Mouse (Mus musculus) limb, embryonic 14.5 days (tissue): ENCODE results near the gene Mlph. TPM values are rescaled to one million over a fixed set of nuclear protein-coding genes. Genes with fewer than 3 reads are reported as not detected.

Experiments used
- ATAC-seq: fragments of 200-750 bp; cut with Nextera tagmentation; 2 replicates; pipeline ENCODE4 v1.8.0; 2017; ENCODE audit warnings: low read depth, moderate number of reproducible peaks, moderate TSS enrichment; ENCODE audit not compliant: low FRiP score
- DNase-seq: peaks from one replicate; pipeline ENCODE4 v3.0.0-alpha.2; 2015; ENCODE audit warnings: low spot score
- H3K27ac ChIP-seq: fragments of 300-500 bp; sonication (generic); replicated peaks from 2 replicates; pipeline ENCODE4 v1.5.1; 2014; ENCODE audit warnings: low read depth, mild to moderate bottlenecking, low read length, moderate library complexity, mixed read lengths
- H3K27me3 ChIP-seq: fragments of 300-500 bp; sonication (generic); 2 replicates; pipeline ENCODE4 v1.6.1; 2014; ENCODE audit warnings: low read length, mixed read lengths; ENCODE audit not compliant: control insufficient read depth, insufficient read depth
- H3K36me3 ChIP-seq: fragments of 300-500 bp; sonication (generic); 2 replicates; pipeline ENCODE4 v1.6.1; 2014; ENCODE audit warnings: mild to moderate bottlenecking, low read length, moderate library complexity, mixed read lengths; ENCODE audit not compliant: control insufficient read depth, insufficient read depth
- H3K4me1 ChIP-seq: fragments of 300-500 bp; sonication (generic); 2 replicates; pipeline ENCODE4 v1.6.1; 2014; ENCODE audit warnings: antibody characterized with exemption, low read length, mixed read lengths; ENCODE audit not compliant: control insufficient read depth, insufficient read depth
- H3K4me2 ChIP-seq: fragments of 300-500 bp; sonication (generic); replicated peaks from 2 replicates; pipeline ENCODE4 v1.6.1; 2014; ENCODE audit warnings: low read depth, mild to moderate bottlenecking, low read length, moderate library complexity; ENCODE audit not compliant: severe bottlenecking
- H3K4me3 ChIP-seq: fragments of 300-500 bp; sonication (generic); replicated peaks from 2 replicates; pipeline ENCODE4 v1.5.1; 2014; ENCODE audit warnings: low read length
- H3K9ac ChIP-seq: fragments of 300-500 bp; sonication (generic); 2 replicates; pipeline ENCODE4 v1.6.1; 2014; ENCODE audit warnings: mild to moderate bottlenecking, low read depth, low read length, moderate library complexity; ENCODE audit not compliant: severe bottlenecking
- H3K9me3 ChIP-seq: fragments of 300-500 bp; sonication (generic); 2 replicates; pipeline ENCODE4 v1.6.1; 2016; ENCODE audit warnings: low read length; ENCODE audit not compliant: control insufficient read depth
- POLR2A ChIP-seq: fragments of 200-500 bp; IDR thresholded peaks from 2 replicates; pipeline ENCODE4 v1.8.0; 2012; ENCODE audit warnings: inconsistent platforms, mild to moderate bottlenecking, moderate library complexity, borderline replicate concordance; ENCODE audit not compliant: insufficient read depth, insufficient read length; ENCODE audit errors: extremely low read depth
- WGBS: fragments of 180-500 bp; shearing (Covaris S2); extraction: QIAGEN DNeasy Blood & Tissue Kit; methylation state at CpG from one replicate; pipeline ENCODE4 v1.1.7; 2014; 5-methylcytosine and 5-hydroxymethylcytosine counted together
- polyA plus RNA-seq, 2 experiments: library from polyadenylated mRNA; depleted of rRNA in 1 of 2; stranded (reverse) in 1 of 2; unstranded in 1 of 2; fragments of >200 nt; fragmentation: Nextera tagmentation in 1 of 2; extraction: Ambion mirVana in 1 of 2; gene quantifications; 2 replicates each; pipeline versions ENCODE4 v1.2.1 to v1.2.3; 2012 to 2014

Gene Mlph
- polyA plus RNA-seq, 2 experiments, result 1.3 to 1.5 TPM

GRCm38 (mm10) chr1:90896741-90897361 is 18.0 kb upstream of the Mlph start:
- 20% methylated on average over 14 of the region's 14 CpGs for WGBS
- Histone ChIP-seq H3K27me3 (no peaks in the 10 kb centered on the region), H3K9ac (no peak overlapping the region), H3K4me2 (peak overlapping the region; percentile 29), H3K36me3 (no peaks in the 10 kb centered on the region), H3K27ac (peak overlapping the region; percentile 85), H3K9me3 (no peaks in the 10 kb centered on the region), H3K4me1 (peaks cover 22% of the 10 kb centered on the region), H3K4me3 (no peak overlapping the region)
- peak; percentile 95 for ATAC-seq
- no peak for TF ChIP-seq POLR2A
- DNase-seq, result peak; percentile 91

GRCm38 (mm10) chr1:90898012-90898411 is 16.9 kb upstream of the Mlph start:
- no peak overlapping the region for H3K9ac ChIP-seq
- H3K4me3 ChIP-seq, result no peak overlapping the region
- no peaks in the 10 kb centered on the region for H3K9me3 ChIP-seq
- H3K27me3 ChIP-seq, result no peaks in the 10 kb centered on the region
- H3K4me1 ChIP-seq, result peaks cover 22% of the 10 kb centered on the region
- WGBS, result 52% methylated on average over 1 of the region's 1 CpGs
- H3K36me3 ChIP-seq, result no peaks in the 10 kb centered on the region
- TF ChIP-seq POLR2A, result no peak
- no peak for ATAC-seq
- no peak for DNase-seq
- no peak overlapping the region for H3K4me2 ChIP-seq
- H3K27ac ChIP-seq, result no peak overlapping the region

DNA sequence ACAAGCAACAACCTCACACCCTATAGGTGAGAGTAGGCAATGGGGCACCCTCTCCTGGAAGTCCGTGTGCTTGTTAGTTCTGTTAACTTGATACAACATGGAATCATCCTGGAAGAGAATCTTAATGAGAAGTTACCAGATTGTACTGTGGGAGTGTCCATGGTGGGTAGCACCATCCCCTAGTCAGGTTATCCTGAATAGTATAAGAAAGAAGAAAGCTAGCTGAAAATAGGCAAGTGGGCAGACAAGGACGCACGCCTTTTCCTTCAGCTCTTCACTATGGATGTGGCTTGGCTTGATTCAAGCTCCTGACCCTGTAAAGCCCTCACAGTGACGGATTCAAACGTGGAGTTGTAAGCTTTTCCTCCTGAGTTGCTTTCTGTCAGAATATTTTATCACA is 15.1 kb upstream of the Mlph start:
- Histone ChIP-seq H3K36me3 (no peaks in the 10 kb centered on the region), H3K9me3 (no peaks in the 10 kb centered on the region), H3K4me2 (no peak overlapping the region), H3K4me3 (no peak overlapping the region), H3K9ac (no peak overlapping the region), H3K27ac (0 out of 2 replicates have a peak overlapping the region, but pooled peaks have one; percentile 22), H3K4me1 (peaks cover 30% of the 10 kb centered on the region), H3K27me3 (no peaks in the 10 kb centered on the region)
- 92% methylated on average over 5 of the region's 5 CpGs for WGBS
- DNase-seq (no peak), ATAC-seq (no peak)
- TF ChIP-seq POLR2A, result no peak

DNA sequence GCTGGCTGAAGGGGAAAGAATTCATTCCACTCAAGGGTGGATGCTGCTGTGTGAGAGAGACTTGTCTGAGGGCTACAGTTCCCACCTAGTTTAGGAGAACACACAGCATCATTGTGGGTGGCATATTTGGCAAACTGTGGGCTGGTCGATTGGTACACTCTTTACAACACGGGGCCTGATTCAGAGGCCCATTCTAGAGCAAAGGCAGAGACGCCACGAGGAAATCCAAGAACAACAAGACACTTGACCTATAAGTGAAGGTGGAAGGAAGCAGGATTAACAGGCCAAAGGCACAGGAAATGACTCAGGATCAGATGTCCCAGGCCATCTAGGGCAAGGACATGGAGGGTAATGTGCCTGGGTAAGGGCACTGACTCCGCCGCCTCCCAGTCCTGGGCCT is 14.5 kb upstream of the Mlph start:
- 0 out of 2 replicates have a peak overlapping the region, but pooled peaks have one; percentile 22 for H3K27ac ChIP-seq
- no peak for ATAC-seq
- no peak overlapping the region for H3K4me2 ChIP-seq
- H3K36me3 ChIP-seq, result no peaks in the 10 kb centered on the region
- no peak overlapping the region for H3K4me3 ChIP-seq
- H3K27me3 ChIP-seq, result no peaks in the 10 kb centered on the region
- H3K4me1 ChIP-seq, result peaks cover 26% of the 10 kb centered on the region
- TF ChIP-seq POLR2A, result no peak
- H3K9ac ChIP-seq, result no peak overlapping the region
- WGBS, result 63% methylated on average over 6 of the region's 6 CpGs
- no peak for DNase-seq
- H3K9me3 ChIP-seq, result no peaks in the 10 kb centered on the region

- H3K27ac ChIP-seq, result no peak overlapping the region
- WGBS, result 80% methylated on average over 4 of the region's 4 CpGs
- DNase-seq, result no peak
Observed at GRCm38 (mm10) chr1:90901246-90901645, 13.6 kb upstream of the Mlph start.

GRCm38 (mm10) chr1:90901681-90902208 is 13.1 kb upstream of the Mlph start:
- Histone ChIP-seq H3K36me3 (no peaks in the 10 kb centered on the region), H3K9ac (no peak overlapping the region), H3K9me3 (no peaks in the 10 kb centered on the region), H3K27ac (no peak overlapping the region), H3K27me3 (no peaks in the 10 kb centered on the region), H3K4me3 (no peak overlapping the region), H3K4me1 (peaks cover 19% of the 10 kb centered on the region), H3K4me2 (no peak overlapping the region)
- DNase-seq, result no peak
- no peak for TF ChIP-seq POLR2A
- WGBS, result 80% methylated on average over 6 of the region's 6 CpGs
- ATAC-seq, result no peak

More at GRCm38 (mm10) chr1:90901246-90901645, 13.6 kb upstream of the Mlph start:
- no peak for TF ChIP-seq POLR2A
- Histone ChIP-seq H3K4me2 (no peak overlapping the region), H3K27me3 (no peaks in the 10 kb centered on the region), H3K9me3 (no peaks in the 10 kb centered on the region), H3K4me1 (peaks cover 24% of the 10 kb centered on the region), H3K9ac (no peak overlapping the region), H3K36me3 (no peaks in the 10 kb centered on the region), H3K4me3 (no peak overlapping the region)
- ATAC-seq, result no peak
